Mouse (Mus musculus) erythroblast, embryonic 14.5 days (primary cell): ENCODE measurements around the gene Dync1h1. TPM values are rescaled to one million over a fixed set of nuclear protein-coding genes. Genes with fewer than 3 reads are reported as not detected.

Experiments used
- H3K27me3 ChIP-seq: 2 replicates; pipeline ENCODE4 v1.6.1; 2012; ENCODE audit warnings: inconsistent platforms; ENCODE audit not compliant: control insufficient read depth
- H3K36me3 ChIP-seq: 2 replicates; pipeline ENCODE4 v1.6.1; 2012; ENCODE audit warnings: mild to moderate bottlenecking, inconsistent platforms; ENCODE audit not compliant: control insufficient read depth
- H3K4me1 ChIP-seq: 2 replicates; pipeline ENCODE4 v1.6.1; 2012; ENCODE audit warnings: inconsistent platforms; ENCODE audit not compliant: control insufficient read depth
- H3K4me3 ChIP-seq: replicated peaks from 2 replicates; pipeline ENCODE3; 2012; ENCODE audit warnings: moderate library complexity, mild to moderate bottlenecking, inconsistent platforms
- H3K9me3 ChIP-seq: 2 replicates; pipeline ENCODE4 v1.6.1; 2012; ENCODE audit warnings: low read length, inconsistent platforms, mixed read lengths; ENCODE audit not compliant: control insufficient read depth
- GATA1 ChIP-seq: IDR thresholded peaks from 2 replicates; pipeline ENCODE4 v1.6.1; 2012; ENCODE audit warnings: low read length, inconsistent platforms, mixed read lengths
- TAL1 ChIP-seq: IDR thresholded peaks from 3 replicates; pipeline ENCODE4 v1.6.1; 2012; ENCODE audit warnings: low read length, inconsistent platforms, mixed read lengths
- polyA plus RNA-seq: library from polyadenylated mRNA; stranded (reverse); fragments of >175 nt; gene quantifications from 2 replicates; pipeline ENCODE4 v1.2.3, GENCODE M21; 2012

Gene Dync1h1
- polyA plus RNA-seq = 38.7 and 45.7 TPM in 2 replicates

GRCm38 (mm10) chr12:110601241-110602218 is at the start of gene Dync1h1:
Gene Dync1h1, plus strand, starts transcription at chr12:110601452.
- Histone ChIP-seq H3K27me3 (peaks cover 20% of the 10 kb centered on the region), H3K9me3 (no peaks in the 10 kb centered on the region), H3K4me1 (peaks cover 44% of the 10 kb centered on the region), H3K4me3 (peak within 1 kb of the TSS; percentile 100), H3K36me3 (peaks cover 16% of the 10 kb centered on the region)
- TF ChIP-seq TAL1 (no peak), GATA1 (no peak)

- H3K27me3 ChIP-seq = no peaks in the 10 kb centered on the region
- no peak overlapping the region for H3K4me3 ChIP-seq
- H3K9me3 ChIP-seq = no peaks in the 10 kb centered on the region
- peaks cover 95% of the 10 kb centered on the region for H3K36me3 ChIP-seq
- TF ChIP-seq GATA1 = no peak
- TF ChIP-seq TAL1 = no peak
- H3K4me1 ChIP-seq = peaks cover 29% of the 10 kb centered on the region
These were observed 49.1 kb upstream of the Dync1h1 start for GRCm38 (mm10) chr12:110552113-110552512.

DNA sequence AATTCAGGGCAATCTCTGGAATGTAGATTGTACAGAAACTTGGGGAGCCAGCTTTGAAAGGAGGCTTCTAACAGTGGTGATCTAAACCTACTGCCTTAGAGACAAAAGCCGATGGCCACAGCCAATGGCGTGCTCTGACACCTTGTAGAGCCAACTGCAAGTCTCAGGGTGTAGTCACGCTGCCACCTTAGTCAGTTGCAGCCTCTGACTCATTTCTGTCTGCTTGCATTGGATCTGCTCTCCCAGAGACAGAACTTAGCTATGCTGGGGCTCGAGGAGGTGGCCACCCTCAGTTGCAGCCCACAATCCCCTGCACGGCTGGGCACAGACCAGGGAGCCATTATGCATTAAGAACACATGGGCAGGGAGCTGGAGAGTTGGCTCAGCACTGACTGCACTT is 47.9 kb upstream of the Dync1h1 start:
- Histone ChIP-seq H3K4me3 (no peak overlapping the region), H3K36me3 (peaks cover 95% of the 10 kb centered on the region), H3K4me1 (peaks cover 27% of the 10 kb centered on the region), H3K9me3 (no peaks in the 10 kb centered on the region), H3K27me3 (no peaks in the 10 kb centered on the region)
- TF ChIP-seq TAL1 (no peak), GATA1 (no peak)

DNA sequence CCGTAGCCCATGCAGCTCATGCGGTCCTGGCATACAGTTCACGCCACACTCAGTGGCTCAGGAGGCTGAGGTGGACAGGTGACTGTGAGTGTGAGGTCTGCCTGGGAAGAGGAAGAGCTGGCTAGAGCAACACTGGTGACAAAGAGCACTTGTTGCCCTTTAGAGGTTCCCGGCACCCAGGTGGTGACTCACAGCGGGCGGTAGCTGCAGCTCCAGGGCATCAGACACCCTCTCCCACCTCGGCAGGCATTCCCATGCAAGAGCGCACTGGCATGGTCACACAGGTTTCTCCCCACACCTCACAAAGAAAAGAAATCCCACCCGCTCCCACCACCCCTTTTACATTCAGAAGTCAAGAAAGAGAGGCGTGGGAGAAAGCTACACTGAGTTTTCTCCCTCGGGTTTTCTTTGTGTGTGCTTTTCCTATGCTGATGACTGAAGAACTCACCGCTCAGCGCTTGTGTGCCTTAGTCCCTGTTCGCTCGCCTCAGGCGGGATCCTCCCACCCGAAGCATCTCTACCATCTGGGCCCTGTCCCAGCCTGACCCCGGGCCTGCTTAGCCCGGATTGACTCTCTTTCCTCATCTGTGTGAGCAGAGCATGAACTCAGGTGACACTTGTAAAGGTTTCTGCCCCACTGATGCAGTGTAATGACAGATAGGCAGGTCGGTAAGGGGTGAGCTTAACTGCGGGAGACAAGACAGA is 45.6 kb upstream of the Dync1h1 start:
- no peak overlapping the region for H3K4me3 ChIP-seq
- H3K4me1 ChIP-seq = peaks cover 6% of the 10 kb centered on the region
- TF ChIP-seq TAL1 (no peak), GATA1 (no peak)
- H3K9me3 ChIP-seq = peaks cover 2% of the 10 kb centered on the region; the same call in 1 of the 2 replicates
- peaks cover 94% of the 10 kb centered on the region for H3K36me3 ChIP-seq
- no peaks in the 10 kb centered on the region for H3K27me3 ChIP-seq

- H3K4me3 ChIP-seq = no peak overlapping the region
- peaks cover 2% of the 10 kb centered on the region; the same call in 1 of the 2 replicates for H3K9me3 ChIP-seq
- H3K27me3 ChIP-seq = no peaks in the 10 kb centered on the region
- H3K36me3 ChIP-seq = peaks cover 92% of the 10 kb centered on the region
- TF ChIP-seq GATA1 (no peak), TAL1 (no peak)
- peaks cover 2% of the 10 kb centered on the region; the same call in 1 of the 2 replicates for H3K4me1 ChIP-seq
These were observed 44.2 kb upstream of the Dync1h1 start for GRCm38 (mm10) chr12:110556861-110557628.

DNA sequence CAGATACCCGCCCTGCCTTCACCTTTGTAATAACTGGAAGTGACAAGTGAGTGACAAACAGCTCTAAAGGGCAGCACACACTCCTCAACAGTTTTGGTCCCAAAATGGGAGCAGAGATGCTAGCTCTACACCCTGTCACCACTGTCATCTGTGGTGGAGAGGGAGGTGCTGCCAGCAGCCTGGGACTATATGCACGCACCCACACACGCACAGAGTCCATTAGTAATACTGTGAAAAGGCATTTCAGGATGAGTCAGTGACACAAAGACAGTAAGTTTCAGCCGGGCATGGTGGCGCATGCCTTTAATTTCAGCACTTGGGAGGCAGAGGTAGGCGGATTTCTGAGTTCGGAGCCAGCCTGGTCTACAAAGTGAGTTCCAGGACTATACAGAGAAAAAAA is 43.1 kb upstream of the Dync1h1 start:
- H3K36me3 ChIP-seq = peaks cover 92% of the 10 kb centered on the region
- peaks cover 2% of the 10 kb centered on the region; the same call in 1 of the 2 replicates for H3K9me3 ChIP-seq
- peaks cover 8% of the 10 kb centered on the region for H3K4me1 ChIP-seq
- TF ChIP-seq TAL1 = no peak
- no peak for TF ChIP-seq GATA1
- no peaks in the 10 kb centered on the region for H3K27me3 ChIP-seq
- no peak overlapping the region for H3K4me3 ChIP-seq

- TF ChIP-seq GATA1 (no peak), TAL1 (no peak)
These were observed 37.9 kb upstream of the Dync1h1 start for GRCm38 (mm10) chr12:110563383-110563782.

GRCm38 (mm10) chr12:110564848-110565247 is 36.4 kb upstream of the Dync1h1 start:
- no peak overlapping the region for H3K4me3 ChIP-seq
- peaks cover 23% of the 10 kb centered on the region for H3K4me1 ChIP-seq
- H3K36me3 ChIP-seq = peaks cover 86% of the 10 kb centered on the region
- H3K27me3 ChIP-seq = no peaks in the 10 kb centered on the region
- TF ChIP-seq GATA1 = no peak
- TF ChIP-seq TAL1 = no peak
- H3K9me3 ChIP-seq = no peaks in the 10 kb centered on the region

More at GRCm38 (mm10) chr12:110563383-110563782, 37.9 kb upstream of the Dync1h1 start:
- H3K27me3 ChIP-seq = no peaks in the 10 kb centered on the region
- peaks cover 2% of the 10 kb centered on the region; the same call in 1 of the 2 replicates for H3K9me3 ChIP-seq
- peaks cover 88% of the 10 kb centered on the region for H3K36me3 ChIP-seq
- H3K4me3 ChIP-seq = no peak overlapping the region
- peaks cover 23% of the 10 kb centered on the region for H3K4me1 ChIP-seq
